Mouse (Mus musculus): ENCODE measurements around the gene Cyp4v3. TPM values are rescaled to one million over a fixed set of nuclear protein-coding genes. Genes with fewer than 3 reads are reported as not detected.
"Not testable (repeated sequence)": the region's sequence is repeated elsewhere in the genome, so short reads cannot be mapped to it uniquely, and the experiment has no call there.

Cyp4v3 gene
- total RNA-seq (2017): 8.9 and 11.8 TPM in 2 replicates

GRCm38 (mm10) chr8:45332685-45333409 is at the start of gene Cyp4v3:
TSS of gene Cyp4v3 (minus strand) at chr8:45333216.
- peak; percentile 87 for ATAC-seq (replicated peaks; ENCODE audit: low read depth, poor library complexity, severe bottlenecking)

DNA sequence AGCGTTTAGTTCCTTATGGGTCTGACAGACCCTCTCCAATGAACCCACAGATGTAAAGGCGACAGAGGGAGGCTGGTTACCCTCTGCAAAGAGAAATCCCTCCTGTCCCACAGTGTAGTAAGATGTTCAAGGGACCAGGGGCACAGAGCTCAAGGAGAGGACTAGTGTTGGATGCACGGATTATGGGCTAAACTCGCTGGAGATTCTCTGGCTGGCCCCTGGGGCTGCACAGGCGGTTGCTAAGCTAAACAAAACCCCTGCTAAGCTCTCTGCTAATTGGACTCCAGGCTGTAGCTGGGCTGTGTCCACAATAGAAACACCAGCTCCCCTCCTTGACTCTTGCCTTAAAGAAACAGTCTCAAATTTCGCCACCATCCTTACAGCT is 48.9 kb upstream of the Cyp4v3 start, which contains the start of gene Fam149a:
Gene Fam149a, minus strand, starts transcription at position 329 of the 385 bp plus-strand sequence.
- no peak for ATAC-seq (replicated peaks; ENCODE audit: low read depth, poor library complexity, severe bottlenecking)

GRCm38 (mm10) chr8:45381075-45381962 is 48.3 kb upstream of the Cyp4v3 start:
- peak; percentile 22; the same call in 1 of the 2 replicates for ATAC-seq (replicated peaks; ENCODE audit: low read depth, poor library complexity, severe bottlenecking)

DNA sequence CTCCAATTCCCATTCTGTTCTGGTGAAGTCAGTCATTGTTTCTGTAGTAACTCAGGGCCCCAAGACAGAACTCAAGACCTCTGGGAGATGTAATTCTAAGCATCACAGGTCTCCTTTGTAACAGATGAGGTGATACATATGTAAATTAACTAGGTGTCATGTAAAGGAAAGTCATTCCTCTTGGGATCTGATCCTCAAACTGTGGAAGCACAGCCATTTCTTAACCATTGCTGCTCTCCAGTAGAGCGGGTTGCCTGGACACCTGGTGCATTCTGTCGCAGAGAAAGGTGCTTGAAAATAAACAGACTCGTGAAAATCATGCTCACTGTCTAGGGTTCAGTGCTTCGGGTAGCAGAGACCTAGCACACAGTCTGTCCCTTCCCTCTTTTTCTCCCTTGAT is 47.6 kb upstream of the Cyp4v3 start:
- no peak for ATAC-seq (replicated peaks; ENCODE audit: low read depth, poor library complexity, severe bottlenecking)

DNA sequence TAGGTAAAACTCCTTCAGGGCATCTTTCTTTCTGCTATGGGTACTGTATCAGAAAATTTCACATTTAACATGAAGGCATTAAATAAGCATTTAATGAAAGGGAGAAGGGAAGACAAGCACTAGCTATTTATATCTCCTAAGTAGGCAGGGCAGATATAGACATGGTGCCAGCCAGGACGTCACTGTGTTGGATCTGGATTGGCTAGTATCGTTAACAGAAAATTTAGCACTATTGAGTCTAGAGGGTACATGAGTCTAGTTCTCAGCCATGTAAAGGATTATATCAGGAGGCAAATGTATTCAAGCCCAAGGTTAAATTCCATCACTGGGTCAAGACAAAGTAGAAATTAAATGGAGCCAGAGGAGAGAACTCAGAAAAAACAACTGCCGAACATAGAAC is 41.1 kb upstream of the Cyp4v3 start:
- no peak for ATAC-seq (replicated peaks; ENCODE audit: low read depth, poor library complexity, severe bottlenecking)

DNA sequence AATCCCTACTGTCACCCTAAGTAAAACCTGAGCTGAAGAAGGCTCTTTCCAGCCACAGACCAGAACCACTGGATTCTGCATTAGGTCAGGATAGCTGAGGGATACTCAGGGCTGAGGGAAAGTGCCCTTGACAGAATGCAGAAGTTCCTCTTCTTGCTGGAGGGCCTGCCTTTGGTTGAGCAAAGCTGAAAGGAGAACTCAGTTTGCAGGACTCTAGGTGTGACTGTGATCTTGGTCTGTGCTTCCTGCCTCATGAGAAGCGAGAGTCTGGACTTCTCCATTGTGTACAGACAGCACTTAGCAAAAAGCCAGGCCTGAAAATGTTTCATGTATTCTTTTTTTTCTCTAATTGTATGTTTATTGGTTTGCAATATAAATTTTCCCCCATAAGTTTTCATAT is 34.1 kb upstream of the Cyp4v3 start:
- ATAC-seq (replicated peaks; ENCODE audit: low read depth, poor library complexity, severe bottlenecking): peak; percentile 95

DNA sequence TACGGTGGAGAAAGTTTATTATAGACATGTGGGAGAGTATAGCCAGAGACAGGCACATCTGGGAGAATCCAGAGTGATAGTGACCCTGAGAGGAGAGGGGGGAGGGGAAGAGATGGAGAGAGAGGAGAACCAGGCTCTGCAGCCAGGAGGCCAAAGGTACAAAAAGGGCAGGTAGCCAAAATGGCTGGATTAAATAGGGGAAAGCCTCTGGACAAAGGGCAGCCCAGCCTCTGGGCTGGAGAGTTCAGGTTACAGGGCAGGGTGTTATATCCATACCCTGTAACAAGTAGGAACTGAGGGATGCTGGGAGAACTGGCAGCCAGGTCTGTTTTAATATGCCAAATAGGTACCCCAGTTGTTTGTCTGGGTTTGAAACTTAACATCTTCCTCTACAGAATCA is 30.2 kb upstream of the Cyp4v3 start:
- ATAC-seq (replicated peaks; ENCODE audit: low read depth, poor library complexity, severe bottlenecking): no peak

- ATAC-seq (replicated peaks; ENCODE audit: low read depth, poor library complexity, severe bottlenecking): no peak
Observed at GRCm38 (mm10) chr8:45362323-45362722, 29.3 kb upstream of the Cyp4v3 start.

- ATAC-seq (replicated peaks; ENCODE audit: low read depth, poor library complexity, severe bottlenecking): no peak
Observed at GRCm38 (mm10) chr8:45359091-45359605, 26.1 kb upstream of the Cyp4v3 start.

DNA sequence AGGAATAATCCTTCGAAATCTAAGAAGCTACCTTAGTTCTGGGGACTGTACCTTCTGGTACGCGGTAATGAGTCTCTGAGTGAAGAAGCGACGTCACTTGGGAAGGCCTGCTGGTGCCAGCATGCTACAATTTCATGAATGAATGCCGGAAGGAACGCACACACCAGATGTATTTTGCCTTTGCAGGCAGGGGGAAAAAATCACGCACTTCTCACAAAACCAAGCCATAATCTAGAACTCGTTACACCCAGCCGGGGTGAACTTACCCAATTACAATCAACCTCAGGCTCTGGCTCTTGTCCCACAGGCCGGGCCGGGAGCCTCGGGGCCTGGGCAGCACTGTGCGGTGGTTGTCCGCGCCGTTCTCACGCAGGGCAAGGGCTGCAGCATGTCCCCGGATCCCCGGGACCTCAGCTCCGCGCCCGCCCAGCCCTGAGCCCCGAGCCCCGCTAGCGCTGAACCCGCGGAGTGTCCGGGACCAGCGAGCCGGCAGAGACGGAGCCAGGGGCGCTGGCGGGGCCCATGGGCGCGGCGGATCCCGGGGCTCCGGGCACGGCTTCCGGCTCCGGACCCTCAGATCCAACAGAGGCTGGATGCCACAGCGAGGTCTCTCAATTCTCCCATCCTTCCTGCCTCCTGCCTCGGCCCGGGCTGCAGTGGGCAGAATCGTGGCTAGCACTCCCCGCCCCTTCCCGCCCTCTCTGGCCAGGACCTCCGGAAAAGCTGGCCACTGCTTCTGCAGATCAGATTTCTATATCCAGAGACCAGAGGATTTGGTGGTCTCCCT is 25.3 kb upstream of the Cyp4v3 start:
- peak; percentile 50; the same call in 1 of the 2 replicates for ATAC-seq (replicated peaks; ENCODE audit: low read depth, poor library complexity, severe bottlenecking)

DNA sequence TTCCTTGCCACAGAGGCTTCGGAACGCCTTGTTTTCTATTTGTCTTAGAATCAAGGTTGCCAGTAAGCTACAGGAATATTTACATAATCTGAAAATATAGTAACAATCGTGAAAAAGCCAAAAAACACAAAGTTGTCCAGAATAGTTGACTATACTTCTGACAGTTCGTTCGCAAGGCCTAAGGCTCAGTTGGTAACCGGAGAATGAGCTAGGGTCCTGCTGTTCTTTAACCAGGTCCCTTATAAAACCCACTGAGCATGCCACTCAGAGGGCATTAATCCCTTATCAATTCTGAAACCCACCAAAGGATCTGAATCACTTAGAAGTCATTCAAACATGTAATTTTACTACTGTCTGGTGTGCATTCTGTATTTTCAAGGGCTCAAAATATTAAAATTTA is 22.8 kb upstream of the Cyp4v3 start:
- no peak for ATAC-seq (replicated peaks; ENCODE audit: low read depth, poor library complexity, severe bottlenecking)

- peak; percentile 96 for ATAC-seq (replicated peaks; ENCODE audit: low read depth, poor library complexity, severe bottlenecking)
Observed at GRCm38 (mm10) chr8:45345031-45345430, 12.0 kb upstream of the Cyp4v3 start.

- 0 out of 2 replicates have a peak, but pooled peaks have one; percentile 23 for ATAC-seq (replicated peaks; ENCODE audit: low read depth, poor library complexity, severe bottlenecking)
Observed at GRCm38 (mm10) chr8:45344298-45344697, 11.3 kb upstream of the Cyp4v3 start.

GRCm38 (mm10) chr8:45341630-45342628 is 8.9 kb upstream of the Cyp4v3 start:
- ATAC-seq (replicated peaks; ENCODE audit: low read depth, poor library complexity, severe bottlenecking): no peak

- peak; percentile 48 for ATAC-seq (replicated peaks; ENCODE audit: low read depth, poor library complexity, severe bottlenecking)
Observed at GRCm38 (mm10) chr8:45333493-45333892, 477 bp upstream of the Cyp4v3 start.

DNA sequence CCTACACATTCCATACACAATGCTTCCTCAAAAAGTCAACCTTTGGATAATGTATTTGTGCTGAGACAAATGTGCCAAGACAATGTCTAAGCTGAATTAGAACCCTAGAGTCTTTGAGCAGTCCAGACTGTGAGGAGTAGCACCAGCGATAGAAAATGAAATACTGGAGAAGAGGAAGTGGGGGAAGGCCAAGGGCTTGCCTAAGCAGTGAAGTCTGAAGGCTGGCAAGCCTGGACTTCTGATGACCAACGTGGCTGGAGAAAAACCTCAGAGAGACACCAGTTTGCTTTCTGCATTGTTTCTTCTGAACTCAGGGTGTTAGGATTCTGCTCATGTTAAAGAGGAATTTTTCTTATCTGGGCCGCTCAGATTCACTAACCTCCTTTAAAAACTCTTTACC is 2.2 kb downstream of the Cyp4v3 start:
- ATAC-seq (replicated peaks; ENCODE audit: low read depth, poor library complexity, severe bottlenecking): peak; percentile 38

DNA sequence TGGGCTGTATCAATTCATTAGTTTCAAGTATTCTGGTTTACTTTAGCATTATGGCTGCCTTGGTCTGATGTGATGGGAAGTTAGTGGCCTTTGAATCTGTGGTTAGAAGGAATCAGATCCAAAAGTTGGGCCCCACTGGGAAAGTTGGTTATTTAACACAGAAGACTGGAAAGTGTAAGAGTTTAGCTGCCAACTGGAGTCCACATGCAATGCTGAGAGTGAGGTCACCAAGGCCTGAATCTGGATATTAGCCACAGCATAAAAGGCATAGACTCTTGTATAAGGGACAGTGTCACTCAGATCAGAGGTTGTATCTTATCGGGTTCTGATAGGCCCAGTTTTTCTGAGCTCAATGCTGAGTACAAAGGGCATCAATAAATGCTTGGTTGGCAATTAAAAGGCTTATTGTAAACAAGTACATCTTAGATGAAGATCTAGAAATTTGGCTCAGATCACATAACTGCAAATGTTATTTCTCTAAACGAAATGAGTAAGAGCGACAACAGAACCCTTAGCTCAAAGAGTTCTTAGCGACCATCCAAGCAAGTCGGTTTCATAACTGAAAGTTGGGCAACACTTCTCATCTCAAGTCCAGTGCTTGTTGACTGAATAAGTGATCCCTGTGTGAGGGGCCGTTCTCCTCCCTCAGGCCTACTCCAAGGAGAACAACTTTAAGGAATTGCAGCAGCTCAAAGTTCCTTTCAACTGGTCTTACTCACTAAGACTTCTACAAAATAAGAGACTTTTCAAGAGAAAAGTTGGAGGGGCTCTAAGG is 3.6 kb downstream of the Cyp4v3 start:
- ATAC-seq (replicated peaks; ENCODE audit: low read depth, poor library complexity, severe bottlenecking): no peak

- not testable (repeated sequence) for ATAC-seq (replicated peaks; ENCODE audit: low read depth, poor library complexity, severe bottlenecking)
Observed at GRCm38 (mm10) chr8:45327076-45327475, 5.9 kb downstream of the Cyp4v3 start.

Data from common myeloid progenitor, adult 5-6 weeks (primary cell).